Mouse (Mus musculus) megakaryocyte-erythroid progenitor cell, adult 5 weeks (primary cell): Measurements from ENCODE around the gene Nt5c3b. TPM values are rescaled to one million over a fixed set of nuclear protein-coding genes. Genes with fewer than 3 reads are reported as not detected.

Experiments used
- polyA plus RNA-seq: library from polyadenylated mRNA; stranded (reverse); fragments of >175 nt; gene quantifications from 2 replicates; pipeline ENCODE4 v1.2.3, GENCODE M21; 2012

Gene Nt5c3b
- polyA plus RNA-seq: 70.0 and 73.2 TPM in 2 replicates

DNA sequence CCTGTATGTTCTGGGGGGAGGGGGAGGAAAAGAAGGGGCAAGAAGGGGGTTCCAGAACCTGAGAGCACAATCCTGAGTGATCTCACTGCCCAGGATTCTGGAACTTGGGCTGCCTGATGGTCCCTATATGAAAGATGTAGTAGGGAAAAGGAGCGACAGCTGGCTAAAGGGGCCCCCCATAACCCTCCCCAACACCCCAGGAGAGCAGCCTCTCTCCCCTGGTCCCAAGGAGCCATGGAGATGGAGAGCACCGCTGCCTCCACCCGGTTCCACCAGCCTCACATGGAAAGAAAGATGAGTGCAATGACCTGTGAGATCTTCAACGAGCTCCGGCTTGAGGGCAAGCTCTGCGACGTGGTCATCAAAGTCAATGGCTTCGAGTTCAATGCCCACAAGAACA, at the start of gene Nt5c3b, which contains the start of gene Klhl10:
Gene Nt5c3b, minus strand, starts transcription at position 12 of the 400 bp plus-strand sequence.
Gene Klhl10, plus strand, starts transcription at position 121 of the 400 bp plus-strand sequence.

DNA sequence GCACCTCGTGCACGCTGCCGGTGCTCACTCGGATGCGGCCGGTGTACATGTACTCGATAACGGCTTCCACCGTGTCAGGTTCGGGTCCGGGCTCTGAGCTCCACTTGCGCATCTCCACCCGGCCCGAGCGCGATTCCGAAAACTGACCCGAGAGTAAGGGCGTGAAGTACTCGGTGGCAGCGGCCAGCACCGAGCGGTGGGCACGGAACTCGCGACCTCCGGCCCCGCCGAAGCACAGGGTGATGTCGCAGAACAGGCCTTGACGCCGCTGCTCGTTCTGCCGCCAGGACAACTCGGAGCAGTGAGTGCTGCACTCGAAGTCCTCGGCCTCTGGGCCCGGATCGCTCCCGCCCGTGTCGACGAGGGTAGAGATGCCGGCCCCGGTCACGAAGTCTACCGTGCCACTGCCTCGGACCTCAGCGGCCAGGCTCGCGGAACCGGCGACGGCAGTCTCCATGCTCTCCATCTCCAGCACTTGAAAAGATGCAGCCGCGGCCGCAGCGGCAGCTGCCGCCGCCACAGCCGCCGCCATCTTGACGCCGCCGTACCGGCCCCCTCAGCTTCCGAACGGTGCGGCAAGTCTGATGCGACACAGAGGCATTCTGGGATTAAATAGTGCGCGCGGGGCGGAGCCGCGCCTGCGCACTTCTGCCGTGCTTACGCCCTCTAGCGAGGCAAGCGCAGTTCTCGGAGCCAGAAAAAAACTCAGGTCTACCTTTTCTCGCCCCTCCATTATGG, 30.8 kb upstream of the Nt5c3b start, which contains the start of gene Klhl11:
Gene Klhl11, minus strand, starts transcription at position 545 of the 738 bp plus-strand sequence.

DNA sequence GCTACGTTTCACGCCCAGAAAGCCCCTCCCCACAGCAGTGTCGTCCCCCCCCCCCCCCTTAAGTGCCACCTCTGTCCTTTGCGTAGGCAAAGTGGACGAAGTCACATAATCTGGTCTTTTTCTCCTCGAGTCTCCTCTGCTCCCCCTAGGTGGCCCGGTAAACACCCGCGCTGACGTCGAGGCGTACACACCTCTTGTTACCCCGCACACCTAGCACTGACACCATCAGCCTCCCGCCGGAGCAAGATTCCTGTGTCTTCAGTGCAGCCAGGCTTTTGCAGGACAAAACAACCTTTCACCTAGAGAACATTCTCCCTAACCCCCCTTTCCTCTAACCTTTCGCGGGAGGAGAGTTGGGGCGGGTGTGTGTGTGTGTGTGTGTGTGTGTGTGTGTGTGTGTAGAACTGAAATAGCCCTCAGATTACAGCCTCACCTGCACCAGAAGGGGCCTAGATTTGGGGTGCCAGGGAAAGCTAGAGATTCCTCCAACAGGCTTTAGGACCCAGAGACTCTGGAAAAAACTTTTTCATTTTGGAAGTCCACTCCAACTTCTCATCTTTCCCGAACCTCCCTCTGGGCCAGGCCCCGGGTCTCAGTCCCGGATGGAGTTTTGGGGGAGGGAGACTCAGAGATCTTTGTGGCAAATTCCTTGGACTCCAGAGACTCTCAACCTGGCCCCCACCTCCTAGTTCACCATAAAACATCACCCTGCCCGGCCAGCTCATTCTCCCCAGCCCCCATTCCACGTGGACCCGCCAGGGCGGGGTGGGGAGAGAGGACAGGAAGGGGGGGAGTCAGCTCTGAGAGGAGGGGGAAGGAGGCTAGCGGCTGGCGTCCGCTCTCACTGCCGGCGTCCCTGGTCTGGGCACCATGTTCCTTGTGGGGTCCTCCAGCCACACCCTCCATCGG, 26.4 kb downstream of the Nt5c3b start, which contains the start of gene Fkbp10:
Gene Fkbp10, plus strand, starts transcription at position 784 of the 909 bp plus-strand sequence.

DNA sequence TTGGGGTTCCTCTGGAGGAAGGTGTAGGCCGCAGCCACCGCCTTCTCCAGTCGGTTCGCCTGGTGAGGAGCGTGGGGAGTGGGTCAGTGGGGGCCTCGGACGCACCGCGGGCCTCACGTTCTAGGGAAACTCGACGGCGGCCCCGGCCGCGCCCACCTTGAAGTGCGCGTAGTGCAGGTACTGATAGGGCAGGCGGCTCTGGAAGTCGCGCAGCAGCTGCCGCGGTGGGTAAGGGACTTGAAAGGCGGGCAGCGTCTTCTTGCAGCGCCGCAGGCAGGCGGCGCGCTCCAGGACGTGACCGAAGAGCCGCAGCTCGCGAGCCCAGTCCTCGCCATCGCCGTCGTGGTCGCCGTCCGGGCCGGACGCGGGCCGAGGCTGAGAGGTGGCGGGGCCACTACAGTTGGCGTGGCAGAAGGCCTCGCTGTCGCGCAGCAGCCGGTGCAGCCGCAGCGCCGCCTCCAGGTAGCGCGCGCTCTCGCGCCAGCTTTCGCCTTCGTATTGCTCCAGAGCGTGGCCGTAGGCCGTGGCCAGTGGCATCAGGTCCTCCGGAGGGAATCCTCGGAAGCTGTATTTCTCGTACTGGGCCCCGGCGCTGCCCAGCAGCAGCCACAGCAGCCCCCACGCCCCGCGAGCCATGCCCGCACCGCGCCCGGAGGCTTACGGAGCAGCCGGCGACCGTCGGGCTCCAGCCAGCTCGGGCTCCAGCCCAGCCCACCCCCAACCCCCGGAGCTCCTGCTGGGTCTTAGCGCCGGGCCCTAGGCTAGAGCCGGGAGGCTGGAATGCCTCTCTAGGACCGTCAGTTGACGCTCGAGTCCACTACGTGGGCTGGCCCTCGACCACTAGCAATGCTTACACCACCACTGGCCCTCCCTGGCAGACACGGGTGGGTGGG, 27.3 kb downstream of the Nt5c3b start, which contains the start of gene P3h4:
Gene P3h4, minus strand, starts transcription at position 816 of the 893 bp plus-strand sequence.

DNA sequence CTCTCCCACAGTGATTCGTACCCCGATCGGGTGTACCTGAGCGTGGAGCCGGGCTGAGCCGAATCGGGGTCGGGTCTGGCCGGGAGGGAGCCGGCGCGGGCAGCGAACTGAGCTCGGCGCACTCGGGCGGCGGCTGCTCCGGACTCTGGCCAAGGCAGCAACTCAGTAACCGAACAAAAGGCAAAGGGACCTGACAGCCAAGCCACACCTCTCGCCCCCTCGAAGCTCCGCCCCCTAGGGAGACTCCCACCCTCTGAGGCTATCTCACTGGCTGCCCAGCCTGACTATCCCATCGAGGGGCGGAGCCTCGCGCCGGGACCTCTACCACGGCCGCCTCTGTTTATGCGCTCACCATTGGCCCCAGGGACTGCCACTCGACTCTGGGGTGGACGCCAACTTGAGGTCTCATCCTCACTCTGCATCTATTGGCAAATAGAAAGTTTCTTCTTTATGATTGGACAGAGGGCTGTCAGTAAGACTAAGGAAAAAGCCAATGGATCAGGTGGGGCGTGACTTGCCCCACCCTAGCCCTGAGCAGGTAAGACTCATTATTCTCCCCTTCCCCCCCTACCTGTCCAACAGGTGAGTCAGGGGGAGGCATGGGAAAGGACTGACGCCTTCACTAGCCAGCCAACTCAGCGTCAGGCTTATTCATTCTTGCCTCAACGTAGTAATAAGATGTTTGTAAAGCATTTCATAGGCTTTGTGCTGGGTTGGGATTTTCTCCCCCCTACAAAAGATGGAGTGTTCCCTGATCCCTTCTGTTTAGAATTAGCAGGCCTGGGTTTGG, 43.8 kb downstream of the Nt5c3b start, which contains the start of gene Jup:
Gene Jup, minus strand, starts transcription at position 164 of the 790 bp plus-strand sequence.

Other genes starting within 250 kb of the Nt5c3b start
- not detected in 2 replicates for gene Krt9, start 248.6 kb downstream of the Nt5c3b start, polyA plus RNA-seq
- gene Krt14, start 234.3 kb downstream of the Nt5c3b start, polyA plus RNA-seq: 0.14 and 0.15 TPM in 2 replicates
- gene Krt16, start 192.9 kb downstream of the Nt5c3b start, polyA plus RNA-seq: not detected in 2 replicates
- 0.05 and 0.16 TPM in 2 replicates for gene Krt17, start 180.8 kb downstream of the Nt5c3b start, polyA plus RNA-seq
- gene Krt42, start 171.9 kb downstream of the Nt5c3b start, polyA plus RNA-seq: not detected in 2 replicates
- 431 and 615 TPM in 2 replicates for gene Eif1, start 121.9 kb downstream of the Nt5c3b start, polyA plus RNA-seq
- gene Gast, start 107.4 kb downstream of the Nt5c3b start, polyA plus RNA-seq: not detected in 2 replicates
- gene Hap1, start 85.7 kb downstream of the Nt5c3b start, polyA plus RNA-seq: 0.16 and 0.30 TPM in 2 replicates
- 12.4 and 15.2 TPM in 2 replicates for gene Jup, start 44.0 kb downstream of the Nt5c3b start, polyA plus RNA-seq
- 0.22 and 0.68 TPM in 2 replicates for gene P3h4, start 27.0 kb downstream of the Nt5c3b start, polyA plus RNA-seq
- 0.29 and 0.64 TPM in 2 replicates for gene Fkbp10, start 26.1 kb downstream of the Nt5c3b start, polyA plus RNA-seq
- gene Klhl10, start 109 bp upstream of the Nt5c3b start, polyA plus RNA-seq: 0.12 TPM in 2 replicates
- gene Klhl11, start 30.9 kb upstream of the Nt5c3b start, polyA plus RNA-seq: 2.0 and 4.0 TPM in 2 replicates
- gene Acly, start 86.2 kb upstream of the Nt5c3b start, polyA plus RNA-seq: 33.9 and 41.9 TPM in 2 replicates
- 0.07 TPM in 1 of 2 replicates, not detected in the other for gene Ttc25, start 103.8 kb upstream of the Nt5c3b start, polyA plus RNA-seq
- gene Cnp, start 133.1 kb upstream of the Nt5c3b start, polyA plus RNA-seq: 27.6 and 29.6 TPM in 2 replicates
- 42.8 and 43.0 TPM in 2 replicates for gene Nkiras2, start 177.4 kb upstream of the Nt5c3b start, polyA plus RNA-seq
- gene Dnajc7, start 178.4 kb upstream of the Nt5c3b start, polyA plus RNA-seq: 111 and 131 TPM in 2 replicates